Mouse (Mus musculus): Measurements from ENCODE around the gene AC131692.1. TPM values are rescaled to one million over a fixed set of nuclear protein-coding genes. Genes with fewer than 3 reads are reported as not detected.

AC131692.1 gene
- total and polyA plus RNA-seq, 3 experiments = 0.39 to 2.9 TPM; not detected in 1

DNA sequence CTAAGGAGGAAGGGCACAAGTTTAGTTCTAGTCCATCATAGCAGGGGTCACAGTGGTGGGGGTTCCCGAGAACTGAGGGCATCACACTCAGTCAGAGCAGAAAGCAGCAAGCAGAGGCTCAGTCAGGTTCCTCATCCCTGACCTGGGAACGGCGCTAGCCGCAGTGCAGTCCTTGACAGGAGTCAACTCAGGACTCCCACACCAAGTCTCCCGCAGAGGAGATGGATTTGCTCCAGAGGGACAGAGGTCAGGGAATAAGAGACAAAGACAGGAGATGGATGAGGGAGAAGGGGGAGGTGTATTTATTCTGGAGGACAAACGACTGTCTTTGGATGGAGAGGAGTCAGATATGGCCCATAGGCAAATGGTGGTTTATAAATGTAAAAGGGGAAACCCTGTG is 18.9 kb downstream of the AC131692.1 start:
- DNase-seq (ENCODE audit: low read depth, low spot score) = no peak
- Histone ChIP-seq H3K79me2 (ENCODE audit: control insufficient read depth, insufficient read depth, low read length, poor library complexity) (peaks cover 20% of the 10 kb centered on the region), H3K36me3 (ENCODE audit: control insufficient read depth in 1 of 2, insufficient read depth in 2 of 2, low read length in 2 of 2) (peaks cover 0 to 10% of the 10 kb centered on the region in 2 experiments; a peak in 2 of 4 replicates), H3K4me1 (ENCODE audit: control insufficient read depth in 1 of 2, insufficient read depth in 2 of 2, low read length in 2 of 2) (peaks cover 2 to 10% of the 10 kb centered on the region in 2 experiments; a peak in 2 of 4 replicates), H3K9me3 (replicated peaks; ENCODE audit: insufficient read depth, low read length) (no peaks in the 10 kb centered on the region), H3K4me3 (ENCODE audit: control insufficient read depth in 1 of 2, insufficient read depth in 1 of 2, low read depth in 2 of 2, low read length in 2 of 2) (no peak overlapping the region), H3K27ac (ENCODE audit: control insufficient read depth, low read depth, low read length) (no peak overlapping the region), H3K27me3 (ENCODE audit: control insufficient read depth in 1 of 2, insufficient read depth in 2 of 2, low read length in 2 of 2) (no peaks in the 10 kb centered on the region), H3K9ac (ENCODE audit: control insufficient read depth, low read depth, low read length, poor library complexity, severe bottlenecking) (no peak overlapping the region)
- TF ChIP-seq ZNF384 (IDR thresholded peaks at IDR 0.05; ENCODE audit: low read depth, low read length) (no peak), RAD21 (IDR thresholded peaks at IDR 0.05; ENCODE audit: low read depth, low read length) (no peak), HCFC1 (IDR thresholded peaks at IDR 0.05; ENCODE audit: low read depth, low read length) (no peak), UBTF (IDR thresholded peaks at IDR 0.05; ENCODE audit: borderline replicate concordance, insufficient read depth, low read depth, low read length) (no peak), MYB (IDR thresholded peaks at IDR 0.05; ENCODE audit: low read depth, low read length) (no peak), BHLHE40 (IDR thresholded peaks at IDR 0.05; ENCODE audit: borderline replicate concordance, low read depth, low read length) (no peak), MAX (IDR thresholded peaks at IDR 0.05; ENCODE audit: low read length) (no peak), MAFK (IDR thresholded peaks at IDR 0.05; ENCODE audit: borderline replicate concordance, low read depth, low read length) (no peak), TAL1 (IDR thresholded peaks at IDR 0.05; ENCODE audit: low read length) (no peak), MYC (IDR thresholded peaks at IDR 0.05; ENCODE audit: low read depth, low read length) (no peak), ELF1 (IDR thresholded peaks at IDR 0.05; ENCODE audit: low read depth, low read length) (no peak), RCOR1 (IDR thresholded peaks at IDR 0.05; ENCODE audit: low read depth, low read length) (no peak), TCF12 (IDR thresholded peaks at IDR 0.05; ENCODE audit: low read depth, low read length) (no peak), POLR2AphosphoS5 (IDR thresholded peaks at IDR 0.05; ENCODE audit: borderline replicate concordance, low read depth, low read length) (no peak), SIN3A (IDR thresholded peaks at IDR 0.05; ENCODE audit: low read length) (no peak)

- H3K9me3 ChIP-seq (replicated peaks; ENCODE audit: insufficient read depth, low read length) = no peaks in the 10 kb centered on the region
- TF ChIP-seq EP300 (IDR thresholded peaks at IDR 0.05; ENCODE audit: low read depth in 1 of 2, low read length in 2 of 2) (no peak), ZC3H11A (IDR thresholded peaks at IDR 0.05; ENCODE audit: low read depth, low read length) (no peak), MYC (IDR thresholded peaks at IDR 0.05; ENCODE audit: low read depth, low read length) (no peak), TAL1 (IDR thresholded peaks at IDR 0.05; ENCODE audit: low read length) (no peak), USF1 (IDR thresholded peaks at IDR 0.05; ENCODE audit: low read depth, low read length) (no peak), TBP (IDR thresholded peaks at IDR 0.05; ENCODE audit: low read depth, low read length) (no peak), MAZ (IDR thresholded peaks at IDR 0.05; ENCODE audit: low read depth, low read length) (no peak), ZKSCAN1 (IDR thresholded peaks at IDR 0.05; ENCODE audit: low read depth, low read length) (no peak), NELFE (IDR thresholded peaks at IDR 0.05; ENCODE audit: low read depth, low read length) (no peak), ZMIZ1 (IDR thresholded peaks at IDR 0.05; ENCODE audit: low read depth, low read length) (no peak), CTCF (IDR thresholded peaks at IDR 0.05 in 2 of 3, conservative IDR thresholded peaks at IDR 0.05 in 1 of 3; ENCODE audit: control insufficient read depth in 1 of 3, insufficient read depth in 1 of 3, low read depth in 2 of 3, low read length in 3 of 3, poor library complexity in 1 of 3, severe bottlenecking in 1 of 3) (no peak), CHD2 (IDR thresholded peaks at IDR 0.05; ENCODE audit: low read length) (no peak), BHLHE40 (IDR thresholded peaks at IDR 0.05; ENCODE audit: borderline replicate concordance, low read depth, low read length) (no peak), RAD21 (IDR thresholded peaks at IDR 0.05; ENCODE audit: low read depth, low read length) (no peak), ELF1 (IDR thresholded peaks at IDR 0.05; ENCODE audit: low read depth, low read length) (no peak)
- H3K27me3 ChIP-seq (ENCODE audit: control insufficient read depth in 1 of 2, insufficient read depth in 2 of 2, low read length in 2 of 2) = no peaks in the 10 kb centered on the region
- H3K27ac ChIP-seq (ENCODE audit: control insufficient read depth, low read depth, low read length) = no peak overlapping the region
- H3K4me1 ChIP-seq (ENCODE audit: control insufficient read depth in 1 of 2, insufficient read depth in 2 of 2, low read length in 2 of 2) = peaks cover 2 to 10% of the 10 kb centered on the region in 2 experiments; a peak in 2 of 4 replicates
- peak overlapping the region; percentile 74 to 91; a peak in 1 of 4 replicates for H3K4me3 ChIP-seq (ENCODE audit: control insufficient read depth in 1 of 2, insufficient read depth in 1 of 2, low read depth in 2 of 2, low read length in 2 of 2)
- H3K36me3 ChIP-seq (ENCODE audit: control insufficient read depth in 1 of 2, insufficient read depth in 2 of 2, low read length in 2 of 2) = peaks cover 0 to 10% of the 10 kb centered on the region in 2 experiments; a peak in 2 of 4 replicates
- H3K9ac ChIP-seq (ENCODE audit: control insufficient read depth, low read depth, low read length, poor library complexity, severe bottlenecking) = peak overlapping the region; percentile 88
- DNase-seq (ENCODE audit: low read depth, low spot score) = no peak
- peaks cover 22% of the 10 kb centered on the region for H3K79me2 ChIP-seq (ENCODE audit: control insufficient read depth, insufficient read depth, low read length, poor library complexity)
These were observed 22.1 kb downstream of the AC131692.1 start for GRCm38 (mm10) chr19:6116113-6116850.
